Mouse (Mus musculus) hindbrain, postnatal 0 days (tissue): ENCODE results near the gene Olfr95. TPM values are rescaled to one million over a fixed set of nuclear protein-coding genes. Genes with fewer than 3 reads are reported as not detected.

ENCODE experiments used
- ATAC-seq: fragments of 200-750 bp; cut with Nextera tagmentation; 2 replicates; pipeline ENCODE4 v1.8.0; 2017; ENCODE audit warnings: mild to moderate bottlenecking, moderate TSS enrichment, moderate library complexity
- DNase-seq: peaks from one replicate; pipeline ENCODE4 v3.0.0-alpha.2; 2015; ENCODE audit warnings: low spot score
- H3K27ac ChIP-seq: fragments of 300-500 bp; sonication (generic); 2 replicates; pipeline ENCODE4 v1.5.1; 2014; ENCODE audit warnings: mild to moderate bottlenecking
- H3K27me3 ChIP-seq: fragments of 300-500 bp; sonication (generic); 2 replicates; pipeline ENCODE4 v1.6.1; 2014; ENCODE audit warnings: low read length, mixed read lengths; ENCODE audit not compliant: insufficient read depth
- H3K36me3 ChIP-seq: fragments of 300-500 bp; sonication (generic); 2 replicates; pipeline ENCODE4 v1.6.1; 2014; ENCODE audit warnings: low read length, mixed read lengths; ENCODE audit not compliant: insufficient read depth
- H3K4me1 ChIP-seq: fragments of 300-500 bp; sonication (generic); 2 replicates; pipeline ENCODE4 v1.6.1; 2014; ENCODE audit warnings: antibody characterized with exemption, low read length, mixed read lengths; ENCODE audit not compliant: insufficient read depth
- H3K4me2 ChIP-seq: fragments of 300-500 bp; sonication (generic); 2 replicates; pipeline ENCODE4 v1.6.1; 2014; ENCODE audit warnings: low read depth, mild to moderate bottlenecking, low read length, moderate library complexity, mixed read lengths
- H3K4me3 ChIP-seq: fragments of 300-500 bp; sonication (generic); 2 replicates; pipeline ENCODE4 v1.5.1; 2014; ENCODE audit warnings: low read length
- H3K9ac ChIP-seq: fragments of 300-500 bp; sonication (generic); replicated peaks from 2 replicates; pipeline ENCODE4 v1.6.1; 2014; ENCODE audit warnings: mild to moderate bottlenecking, low read length, moderate library complexity, mixed read lengths
- H3K9me3 ChIP-seq: fragments of 300-500 bp; sonication (generic); 2 replicates; pipeline ENCODE4 v1.6.1; 2016; ENCODE audit warnings: low read length, mixed read lengths
- CTCF ChIP-seq: IDR thresholded peaks from 2 replicates; pipeline ENCODE4 v1.5.1; 2016; ENCODE audit warnings: antibody characterized with exemption, control low read depth, low read depth
- WGBS: fragments of 180-500 bp; shearing (Covaris S2); extraction: QIAGEN DNeasy Blood & Tissue Kit; methylation state at CpG from one replicate; pipeline ENCODE4 v1.1.7; 2014; 5-methylcytosine and 5-hydroxymethylcytosine counted together
- polyA plus RNA-seq: library from polyadenylated mRNA; unstranded; fragments of >200 nt; fragmentation: Nextera tagmentation; extraction: Ambion mirVana; gene quantifications from 2 replicates; pipeline ENCODE4 v1.2.1, GENCODE M21; 2015
- total RNA-seq: library from RNA; depleted of rRNA; stranded (reverse); fragments of >200 nt; gene quantifications from 2 replicates; pipeline ENCODE4 v1.2.3, GENCODE M21; 2014; rRNA removed

Olfr95 gene
- total and polyA plus RNA-seq, 2 experiments from 2014 or later: 0.03 to 0.37 TPM

- WGBS: 1% methylated on average over 75 of the region's 77 CpGs
- Histone ChIP-seq H3K27ac (peak overlapping the region; percentile 81), H3K9me3 (no peaks in the 10 kb centered on the region), H3K36me3 (no peaks in the 10 kb centered on the region), H3K9ac (peak overlapping the region; percentile 63), H3K27me3 (0 out of 2 replicates have a peak, but pooled peaks cover 9% of the 10 kb centered on the region), H3K4me3 (peak overlapping the region; percentile 55), H3K4me2 (peak overlapping the region; percentile 85), H3K4me1 (no peaks in the 10 kb centered on the region)
- peak; percentile 62 for DNase-seq
- no peak; the same call in 1 of the 2 replicates for TF ChIP-seq CTCF
- ATAC-seq: peak; percentile 93
Measured at GRCm38 (mm10) chr17:37196845-37197724, 15.8 kb downstream of the Olfr95 start.

GRCm38 (mm10) chr17:37194782-37195181 lies 18.1 kb downstream of the Olfr95 start:
- H3K9ac ChIP-seq: no peak overlapping the region
- DNase-seq (no peak), ATAC-seq (no peak)
- H3K4me2 ChIP-seq: no peak overlapping the region
- H3K27me3 ChIP-seq: 0 out of 2 replicates have a peak, but pooled peaks cover 9% of the 10 kb centered on the region
- no peak overlapping the region for H3K4me3 ChIP-seq
- no peaks in the 10 kb centered on the region for H3K9me3 ChIP-seq
- TF ChIP-seq CTCF: no peak
- no peak overlapping the region for H3K27ac ChIP-seq
- H3K4me1 ChIP-seq: no peaks in the 10 kb centered on the region
- H3K36me3 ChIP-seq: no peaks in the 10 kb centered on the region
- 92% methylated on average over 5 of the region's 5 CpGs for WGBS

- no peaks in the 10 kb centered on the region for H3K36me3 ChIP-seq
- 0 out of 2 replicates have a peak, but pooled peaks cover 5% of the 10 kb centered on the region for H3K27me3 ChIP-seq
- no peak within 1 kb of the TSS for H3K4me2 ChIP-seq
- TF ChIP-seq CTCF: no peak
- 88% methylated on average over 2 of the region's 2 CpGs for WGBS
- H3K9me3 ChIP-seq: no peaks in the 10 kb centered on the region
- H3K4me1 ChIP-seq: no peaks in the 10 kb centered on the region
- ATAC-seq (no peak), DNase-seq (no peak)
- no peak within 1 kb of the TSS for H3K27ac ChIP-seq
- H3K4me3 ChIP-seq: no peak within 1 kb of the TSS
- H3K9ac ChIP-seq: no peak within 1 kb of the TSS
Measured at GRCm38 (mm10) chr17:37193656-37194055, 19.3 kb downstream of the Olfr95 start, which contains the start of gene Ubd. TSS of gene Ubd (plus strand) at chr17:37193892.

DNA sequence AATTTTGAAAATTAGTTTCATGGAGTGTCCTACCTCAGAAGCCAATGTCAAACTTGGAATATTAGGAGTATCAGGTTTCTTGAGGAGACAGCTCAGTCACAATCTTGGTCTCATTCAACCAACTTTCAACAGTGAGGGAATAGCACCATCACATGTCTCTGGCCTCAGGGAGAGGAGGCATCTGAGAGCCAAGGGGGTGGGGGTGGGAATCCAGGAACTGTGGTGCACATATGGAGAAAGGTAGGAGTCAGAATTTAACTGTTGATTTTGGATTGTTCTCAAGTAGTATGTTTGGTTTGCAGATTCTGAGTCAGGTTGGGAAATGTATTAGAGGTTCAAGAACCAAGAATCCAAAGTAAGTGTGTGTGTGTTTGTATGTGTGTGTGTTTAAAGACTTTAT lies 19.9 kb downstream of the Olfr95 start:
- Histone ChIP-seq H3K4me2 (no peak overlapping the region), H3K9me3 (no peaks in the 10 kb centered on the region), H3K4me3 (no peak overlapping the region), H3K27ac (no peak overlapping the region), H3K9ac (no peak overlapping the region), H3K27me3 (no peaks in the 10 kb centered on the region), H3K4me1 (no peaks in the 10 kb centered on the region), H3K36me3 (no peaks in the 10 kb centered on the region)
- no peak for DNase-seq
- no peak for ATAC-seq
- TF ChIP-seq CTCF: no peak

DNA sequence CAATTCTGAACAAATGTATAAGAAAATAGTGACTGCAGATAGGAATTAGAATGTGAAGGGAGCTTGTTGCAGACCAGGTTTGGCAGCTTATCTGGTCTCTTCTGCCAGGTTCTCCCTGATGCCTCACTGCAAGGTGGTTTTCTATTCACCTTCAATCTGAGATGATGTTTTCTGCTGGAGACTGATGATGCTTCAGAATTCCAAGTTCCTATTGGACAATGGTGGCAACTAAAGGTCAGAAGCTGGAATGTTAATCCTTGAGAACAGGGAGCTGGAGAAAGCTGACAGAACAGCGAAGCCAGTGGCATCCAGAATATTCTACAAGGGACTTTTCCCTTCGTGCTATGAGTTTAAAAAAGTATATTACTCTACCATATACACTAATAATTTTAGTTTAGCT lies 22.2 kb downstream of the Olfr95 start:
- no peak overlapping the region for H3K4me3 ChIP-seq
- no peak overlapping the region for H3K4me2 ChIP-seq
- no peaks in the 10 kb centered on the region for H3K4me1 ChIP-seq
- H3K9ac ChIP-seq: no peak overlapping the region
- DNase-seq (peak; percentile 75), ATAC-seq (peak; percentile 70; the same call in 1 of the 2 replicates)
- no peak overlapping the region for H3K27ac ChIP-seq
- no peaks in the 10 kb centered on the region for H3K9me3 ChIP-seq
- no peaks in the 10 kb centered on the region for H3K27me3 ChIP-seq
- WGBS: 25% methylated on average over 2 of the region's 2 CpGs
- no peak for TF ChIP-seq CTCF
- H3K36me3 ChIP-seq: no peaks in the 10 kb centered on the region

DNA sequence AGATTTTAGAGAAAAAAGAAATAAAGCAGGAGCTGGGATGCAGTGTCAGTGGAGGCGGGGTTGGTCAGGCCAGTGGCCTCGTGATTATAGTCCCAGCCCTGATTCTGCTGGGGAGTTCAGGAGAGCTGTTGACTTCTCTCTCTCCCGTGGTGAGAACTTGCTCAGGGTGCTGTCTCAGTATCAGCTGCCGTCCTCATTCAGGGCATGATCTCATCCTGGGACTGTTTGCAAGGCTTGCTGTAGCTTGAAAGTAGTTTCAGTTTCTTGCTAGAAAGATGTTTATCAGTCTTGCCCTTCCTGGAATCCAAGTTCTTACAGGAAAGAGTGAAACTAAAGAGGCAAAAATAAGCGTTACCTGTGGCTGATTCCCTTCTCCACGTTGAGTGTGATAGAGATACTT lies 27.4 kb downstream of the Olfr95 start:
- H3K9me3 ChIP-seq: no peaks in the 10 kb centered on the region
- WGBS: 58% methylated on average over 6 of the region's 6 CpGs
- H3K27ac ChIP-seq: no peak overlapping the region
- H3K4me2 ChIP-seq: no peak overlapping the region
- no peaks in the 10 kb centered on the region for H3K4me1 ChIP-seq
- no peak for TF ChIP-seq CTCF
- no peaks in the 10 kb centered on the region for H3K27me3 ChIP-seq
- DNase-seq (no peak), ATAC-seq (no peak)
- H3K36me3 ChIP-seq: no peaks in the 10 kb centered on the region
- no peak overlapping the region for H3K4me3 ChIP-seq
- H3K9ac ChIP-seq: no peak overlapping the region

GRCm38 (mm10) chr17:37161394-37161793 lies 51.5 kb downstream of the Olfr95 start, which contains the start of gene Olfr93:
TSS of gene Olfr93 (minus strand) at chr17:37161494.
- H3K36me3 ChIP-seq: no peaks in the 10 kb centered on the region
- H3K4me1 ChIP-seq: no peaks in the 10 kb centered on the region
- no peak within 1 kb of the TSS for H3K27ac ChIP-seq
- no peak for TF ChIP-seq CTCF
- no peaks in the 10 kb centered on the region for H3K27me3 ChIP-seq
- H3K9me3 ChIP-seq: no peaks in the 10 kb centered on the region
- DNase-seq (no peak), ATAC-seq (no peak)
- H3K4me3 ChIP-seq: no peak within 1 kb of the TSS
- H3K9ac ChIP-seq: no peak within 1 kb of the TSS
- no peak within 1 kb of the TSS for H3K4me2 ChIP-seq

Other genes with a start within 250 kb of the Olfr95 start
- gene 2410137M14Rik, start 231.9 kb downstream of the Olfr95 start, total RNA-seq: not detected in 2 replicates
- gene 2410137M14Rik, start 231.9 kb downstream of the Olfr95 start, polyA plus RNA-seq: 0.23 and 0.26 TPM in 2 replicates
- 0.97 and 2.5 TPM in 2 replicates for gene H2-M5, start 223.6 kb downstream of the Olfr95 start, total RNA-seq
- gene H2-M5, start 223.6 kb downstream of the Olfr95 start, polyA plus RNA-seq: 1.1 and 1.9 TPM in 2 replicates
- gene Zfp57, start 212.0 kb downstream of the Olfr95 start, total RNA-seq: 118 and 137 TPM in 2 replicates
- 118 and 129 TPM in 2 replicates for gene Zfp57, start 212.0 kb downstream of the Olfr95 start, polyA plus RNA-seq
- gene Mog, start 189.7 kb downstream of the Olfr95 start, total RNA-seq: 0.52 TPM in 1 of 2 replicates, not detected in the other
- 1.5 and 1.7 TPM in 2 replicates for gene Mog, start 189.7 kb downstream of the Olfr95 start, polyA plus RNA-seq
- gene Gabbr1, start 167.2 kb downstream of the Olfr95 start, total RNA-seq: 519 and 527 TPM in 2 replicates
- 93.4 and 98.3 TPM in 2 replicates for gene Gabbr1, start 167.2 kb downstream of the Olfr95 start, polyA plus RNA-seq
- not detected in 2 replicates for gene Olfr90, start 124.6 kb downstream of the Olfr95 start, total RNA-seq
- not detected in 2 replicates for gene Olfr90, start 124.6 kb downstream of the Olfr95 start, polyA plus RNA-seq
- gene Olfr91, start 114.8 kb downstream of the Olfr95 start, total RNA-seq: not detected in 2 replicates
- gene Olfr91, start 114.8 kb downstream of the Olfr95 start, polyA plus RNA-seq: 0.06 TPM in 1 of 2 replicates, not detected in the other
- not detected in 2 replicates for gene Olfr92, start 93.0 kb downstream of the Olfr95 start, total RNA-seq
- not detected in 2 replicates for gene Olfr92, start 93.0 kb downstream of the Olfr95 start, polyA plus RNA-seq
- not detected in 2 replicates for gene Olfr93, start 51.6 kb downstream of the Olfr95 start, total RNA-seq
- gene Olfr93, start 51.6 kb downstream of the Olfr95 start, polyA plus RNA-seq: not detected in 2 replicates
- gene Ubd, start 19.2 kb downstream of the Olfr95 start, total RNA-seq: not detected in 2 replicates
- gene Ubd, start 19.2 kb downstream of the Olfr95 start, polyA plus RNA-seq: not detected in 2 replicates
- 0.58 and 1.3 TPM in 2 replicates for gene Olfr94, start 12.1 kb downstream of the Olfr95 start, total RNA-seq
- 0.14 TPM in 1 of 2 replicates, not detected in the other for gene Olfr94, start 12.1 kb downstream of the Olfr95 start, polyA plus RNA-seq
- not detected in 2 replicates for gene Olfr96, start 7.0 kb upstream of the Olfr95 start, total RNA-seq
- gene Olfr96, start 7.0 kb upstream of the Olfr95 start, polyA plus RNA-seq: not detected in 2 replicates
- gene Olfr97, start 24.2 kb upstream of the Olfr95 start, total RNA-seq: not detected in 2 replicates
- not detected in 2 replicates for gene Olfr97, start 24.2 kb upstream of the Olfr95 start, polyA plus RNA-seq
- not detected in 2 replicates for gene Olfr98, start 50.6 kb upstream of the Olfr95 start, total RNA-seq
- not detected in 2 replicates for gene Olfr98, start 50.6 kb upstream of the Olfr95 start, polyA plus RNA-seq
- gene H2-M3, start 57.1 kb upstream of the Olfr95 start, total RNA-seq: 0.63 and 2.5 TPM in 2 replicates
- gene H2-M3, start 57.1 kb upstream of the Olfr95 start, polyA plus RNA-seq: 1.9 and 2.7 TPM in 2 replicates
- not detected in 2 replicates for gene Olfr99, start 70.3 kb upstream of the Olfr95 start, total RNA-seq
- not detected in 2 replicates for gene Olfr99, start 70.3 kb upstream of the Olfr95 start, polyA plus RNA-seq
- gene Olfr101, start 91.2 kb upstream of the Olfr95 start, total RNA-seq: not detected in 2 replicates
- gene Olfr101, start 91.2 kb upstream of the Olfr95 start, polyA plus RNA-seq: not detected in 2 replicates
- not detected in 2 replicates for gene Olfr102, start 103.9 kb upstream of the Olfr95 start, total RNA-seq
- not detected in 2 replicates for gene Olfr102, start 103.9 kb upstream of the Olfr95 start, polyA plus RNA-seq
- not detected in 2 replicates for gene Olfr103, start 126.6 kb upstream of the Olfr95 start, total RNA-seq
- gene Olfr103, start 126.6 kb upstream of the Olfr95 start, polyA plus RNA-seq: not detected in 2 replicates
- gene Olfr104-ps, start 146.5 kb upstream of the Olfr95 start, total RNA-seq: not detected in 2 replicates
- gene Olfr104-ps, start 146.5 kb upstream of the Olfr95 start, polyA plus RNA-seq: not detected in 2 replicates
- not detected in 2 replicates for gene Olfr105-ps, start 165.9 kb upstream of the Olfr95 start, total RNA-seq
- gene Olfr105-ps, start 165.9 kb upstream of the Olfr95 start, polyA plus RNA-seq: not detected in 2 replicates
- gene Olfr106-ps, start 177.3 kb upstream of the Olfr95 start, total RNA-seq: not detected in 2 replicates
- gene Olfr106-ps, start 177.3 kb upstream of the Olfr95 start, polyA plus RNA-seq: not detected in 2 replicates
- not detected in 2 replicates for gene Olfr107, start 186.1 kb upstream of the Olfr95 start, total RNA-seq
- gene Olfr107, start 186.1 kb upstream of the Olfr95 start, polyA plus RNA-seq: not detected in 2 replicates
- gene Olfr108, start 232.4 kb upstream of the Olfr95 start, total RNA-seq: not detected in 2 replicates
- gene Olfr108, start 232.4 kb upstream of the Olfr95 start, polyA plus RNA-seq: not detected in 2 replicates
- not detected in 2 replicates for gene Olfr109, start 245.8 kb upstream of the Olfr95 start, total RNA-seq
- gene Olfr109, start 245.8 kb upstream of the Olfr95 start, polyA plus RNA-seq: not detected in 2 replicates